Mouse (Mus musculus): ENCODE measurements around the gene Rhbdd3.

Rhbdd3 gene

GRCm38 (mm10) chr11:5129035-5129480, 30.3 kb downstream of the Rhbdd3 start:
- DNase-seq (ENCODE audit: low spot score in 2 of 2): no peak

DNA sequence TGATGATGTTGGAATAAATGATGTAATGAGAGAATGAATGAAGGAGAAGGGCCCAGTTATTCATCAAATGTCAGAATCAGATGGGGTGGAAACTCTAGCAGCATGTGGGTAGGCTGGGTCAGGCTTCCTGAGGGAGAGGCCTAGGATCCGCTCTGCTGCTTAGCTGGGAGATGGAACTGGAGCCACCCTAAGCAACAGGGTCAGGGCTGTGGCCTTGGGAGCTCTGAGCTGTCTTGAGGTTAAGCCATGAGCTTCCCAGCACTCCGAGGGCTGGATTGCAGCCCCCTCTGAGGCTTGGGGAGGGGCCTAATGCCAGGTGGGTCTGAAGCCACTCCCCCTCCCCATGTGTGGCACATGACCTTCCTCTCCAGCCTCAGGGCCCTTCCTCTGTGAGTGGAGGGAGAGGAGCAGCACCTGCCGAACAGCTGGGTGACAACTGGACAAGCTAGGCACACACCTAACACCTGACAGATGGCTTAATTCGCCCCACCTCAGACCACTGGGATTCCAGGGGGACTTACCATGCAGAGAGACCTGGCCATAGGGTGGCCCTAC, 31.5 kb downstream of the Rhbdd3 start:
- DNase-seq (ENCODE audit: low spot score in 2 of 2): no peak

- DNase-seq (ENCODE audit: low spot score in 2 of 2): no peak
Observed at GRCm38 (mm10) chr11:5132751-5133150, 34.0 kb downstream of the Rhbdd3 start.

DNA sequence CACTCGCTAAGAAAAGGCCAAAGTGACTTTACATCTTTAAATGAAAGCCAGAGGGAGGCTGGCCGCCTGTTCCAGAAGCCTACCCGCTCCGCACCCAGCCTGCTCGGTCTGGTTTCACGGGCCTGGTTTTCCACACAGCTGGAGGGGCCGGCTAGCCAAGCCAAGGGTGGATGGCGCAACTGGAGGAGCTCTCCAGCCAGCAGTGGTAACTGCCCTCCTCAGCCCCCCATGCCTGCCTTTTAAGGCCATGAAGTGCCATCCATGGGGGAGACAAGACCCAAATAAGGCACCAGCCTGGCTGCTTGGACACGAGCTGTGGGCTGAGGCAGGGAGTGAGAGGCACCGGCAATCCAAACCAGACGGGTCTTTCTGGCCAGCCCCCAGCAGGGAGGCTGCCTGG, 37.2 kb downstream of the Rhbdd3 start:
- DNase-seq (ENCODE audit: low spot score in 2 of 2): no peak

DNA sequence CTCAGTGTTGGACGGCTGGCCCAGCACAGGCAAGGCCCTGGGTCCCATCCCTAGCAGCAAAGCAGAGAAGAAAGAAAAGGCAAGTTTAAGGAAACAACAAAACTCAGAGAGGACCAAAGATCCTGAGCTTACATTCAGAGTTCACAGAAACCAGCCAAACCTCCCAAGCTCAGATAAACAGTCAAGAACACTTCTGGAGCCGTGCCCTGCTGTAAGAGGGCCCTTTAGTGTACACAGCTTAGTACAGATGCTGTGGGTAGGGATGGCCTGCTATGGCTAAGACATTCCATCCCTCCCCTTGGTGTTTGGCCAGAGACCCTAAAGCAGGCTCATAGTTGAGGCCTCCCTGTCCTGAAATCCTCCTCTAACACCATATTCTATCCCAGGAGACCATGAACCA, 39.9 kb downstream of the Rhbdd3 start:
- no peak for DNase-seq (ENCODE audit: low spot score in 2 of 2)

DNA sequence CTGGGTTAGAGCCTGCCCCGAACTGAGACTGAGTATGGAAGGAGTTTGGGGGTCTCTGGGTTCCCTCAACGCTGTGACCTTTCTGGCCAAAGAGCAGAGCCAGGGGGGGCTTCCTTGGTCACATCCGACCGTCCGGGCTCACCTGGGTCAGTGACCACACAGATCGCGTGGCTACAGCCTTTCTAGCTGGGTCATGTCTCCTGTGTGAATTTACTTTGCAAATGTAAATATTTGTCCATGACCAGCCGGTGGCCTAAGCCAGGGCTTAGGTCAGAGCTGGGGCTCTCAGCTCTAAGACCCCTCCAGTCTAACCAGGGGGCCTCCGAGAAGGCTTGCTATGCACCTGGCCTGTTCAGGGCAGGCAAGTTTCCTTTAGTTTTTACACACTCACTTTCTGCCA, 40.6 kb downstream of the Rhbdd3 start:
- DNase-seq (ENCODE audit: low spot score in 2 of 2): no peak

DNA sequence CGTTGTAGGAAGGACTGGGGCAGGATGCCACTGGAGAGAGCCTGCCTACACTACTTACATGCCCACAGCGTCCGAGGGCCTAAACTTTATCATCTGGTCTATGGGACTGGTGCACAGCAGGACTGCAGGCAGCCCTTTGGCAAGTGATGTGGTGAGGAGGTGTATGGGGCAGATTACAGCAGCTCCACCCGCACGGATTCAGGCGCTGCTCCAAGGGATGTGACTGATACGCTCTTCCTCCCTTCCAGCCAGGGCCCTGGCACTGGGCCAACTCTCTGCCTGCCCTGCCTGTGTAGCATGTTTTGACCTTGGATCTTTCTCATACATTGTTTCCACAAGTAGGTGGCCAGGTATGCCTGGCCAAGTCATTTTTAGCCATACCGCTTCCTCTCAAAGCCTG, 41.9 kb downstream of the Rhbdd3 start:
- DNase-seq (ENCODE audit: low spot score in 2 of 2): peak; percentile 19 to 23

GRCm38 (mm10) chr11:5141252-5141651, 42.5 kb downstream of the Rhbdd3 start:
- no peak for DNase-seq (ENCODE audit: low spot score in 2 of 2)

- DNase-seq (ENCODE audit: low spot score in 2 of 2): no peak
Observed at GRCm38 (mm10) chr11:5141965-5142364, 43.2 kb downstream of the Rhbdd3 start.

- DNase-seq (ENCODE audit: low spot score in 2 of 2): no peak
Observed at GRCm38 (mm10) chr11:5145600-5145999, 46.9 kb downstream of the Rhbdd3 start.

DNA sequence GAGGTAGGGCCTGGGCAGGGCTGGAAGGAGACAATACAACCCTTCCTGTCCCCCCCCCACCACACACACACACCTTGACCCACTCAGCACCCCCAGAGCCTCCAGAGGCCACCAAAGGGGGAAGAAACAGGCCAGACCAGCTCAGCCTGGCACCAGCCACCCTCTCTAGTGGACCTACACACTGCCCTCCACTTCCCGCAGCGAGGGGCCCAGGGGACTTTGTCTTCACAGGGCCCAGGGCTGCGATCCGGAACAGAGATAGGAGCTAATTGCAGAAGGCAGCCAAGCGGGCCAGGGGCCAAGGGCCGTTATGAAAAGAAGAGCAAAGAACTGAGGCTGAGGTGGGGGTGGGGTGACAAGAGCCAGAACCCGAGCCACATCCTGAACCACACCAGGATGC, 50.5 kb downstream of the Rhbdd3 start:
- DNase-seq (ENCODE audit: low spot score in 2 of 2): peak; percentile 36 to 43

DNA sequence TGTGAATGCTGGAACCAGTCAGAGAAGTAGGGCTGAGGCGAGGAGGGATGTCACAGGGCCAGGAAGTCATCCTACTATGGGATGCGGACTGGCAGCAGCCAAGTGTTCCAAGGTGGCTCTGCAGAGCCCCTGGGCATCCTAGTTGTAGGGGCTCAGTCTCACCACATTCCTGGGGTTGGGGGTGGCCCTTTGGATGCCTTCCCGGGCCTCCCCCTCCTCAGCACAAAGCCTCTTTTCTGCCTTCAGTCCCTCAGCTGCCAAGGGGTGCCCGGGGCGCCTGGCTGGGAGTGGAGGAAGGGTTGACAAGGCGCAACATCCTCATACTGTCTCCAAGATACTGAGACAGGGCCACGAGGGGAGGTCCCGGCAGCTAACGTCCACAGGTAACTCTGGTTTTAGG, 51.2 kb downstream of the Rhbdd3 start:
- no peak for DNase-seq (ENCODE audit: low spot score in 2 of 2)

DNA sequence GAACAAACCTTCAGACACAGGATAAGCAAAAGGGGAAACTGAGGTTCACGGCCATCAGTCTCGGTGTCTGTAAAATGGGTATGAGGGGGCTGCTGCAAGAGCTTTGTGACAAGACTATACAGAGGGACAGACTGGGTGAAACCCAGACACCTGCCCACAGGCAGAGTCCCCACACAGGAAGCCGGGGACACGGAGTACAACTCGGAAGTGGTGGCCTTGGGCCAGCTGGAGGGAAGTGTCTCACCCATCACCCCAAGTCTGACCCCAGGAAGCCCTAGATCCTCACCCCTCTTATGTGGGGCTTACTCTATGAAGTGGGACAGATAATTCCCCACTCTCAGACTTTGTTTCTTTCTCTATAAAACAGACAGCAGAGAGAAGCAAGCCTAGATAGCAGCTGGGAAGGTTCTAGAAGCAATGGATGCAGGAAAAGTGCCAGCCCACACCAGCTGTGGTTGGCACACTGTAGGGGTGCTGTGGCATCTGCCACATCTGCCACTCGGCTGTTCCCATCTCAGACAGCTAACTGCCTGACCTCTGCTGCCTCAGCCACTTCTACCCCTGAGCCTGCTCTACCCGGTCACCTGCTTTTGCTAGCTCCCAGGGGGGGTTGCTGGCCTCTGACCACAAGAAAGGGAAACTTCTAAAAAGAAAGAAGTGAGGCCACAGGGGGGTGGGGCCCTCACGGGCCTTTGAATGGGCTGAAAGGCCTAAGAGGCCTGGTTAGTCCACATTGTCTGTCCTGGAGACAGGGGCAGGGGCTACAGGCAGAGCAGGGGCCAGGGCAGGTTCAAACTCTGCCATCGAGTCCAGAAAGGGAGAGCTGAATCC, 51.9 kb downstream of the Rhbdd3 start:
- peak; percentile 74 to 78 for DNase-seq (ENCODE audit: low spot score in 2 of 2)

GRCm38 (mm10) chr11:5151247-5151630, 52.5 kb downstream of the Rhbdd3 start:
- DNase-seq (ENCODE audit: low spot score in 2 of 2): no peak

- DNase-seq (ENCODE audit: low spot score in 2 of 2): peak in 1 of 2 experiments; percentile 19
Observed at GRCm38 (mm10) chr11:5151680-5152337, 53.1 kb downstream of the Rhbdd3 start, which contains the start of gene Emid1. TSS of gene Emid1 (minus strand) at chr11:5152257.

DNA sequence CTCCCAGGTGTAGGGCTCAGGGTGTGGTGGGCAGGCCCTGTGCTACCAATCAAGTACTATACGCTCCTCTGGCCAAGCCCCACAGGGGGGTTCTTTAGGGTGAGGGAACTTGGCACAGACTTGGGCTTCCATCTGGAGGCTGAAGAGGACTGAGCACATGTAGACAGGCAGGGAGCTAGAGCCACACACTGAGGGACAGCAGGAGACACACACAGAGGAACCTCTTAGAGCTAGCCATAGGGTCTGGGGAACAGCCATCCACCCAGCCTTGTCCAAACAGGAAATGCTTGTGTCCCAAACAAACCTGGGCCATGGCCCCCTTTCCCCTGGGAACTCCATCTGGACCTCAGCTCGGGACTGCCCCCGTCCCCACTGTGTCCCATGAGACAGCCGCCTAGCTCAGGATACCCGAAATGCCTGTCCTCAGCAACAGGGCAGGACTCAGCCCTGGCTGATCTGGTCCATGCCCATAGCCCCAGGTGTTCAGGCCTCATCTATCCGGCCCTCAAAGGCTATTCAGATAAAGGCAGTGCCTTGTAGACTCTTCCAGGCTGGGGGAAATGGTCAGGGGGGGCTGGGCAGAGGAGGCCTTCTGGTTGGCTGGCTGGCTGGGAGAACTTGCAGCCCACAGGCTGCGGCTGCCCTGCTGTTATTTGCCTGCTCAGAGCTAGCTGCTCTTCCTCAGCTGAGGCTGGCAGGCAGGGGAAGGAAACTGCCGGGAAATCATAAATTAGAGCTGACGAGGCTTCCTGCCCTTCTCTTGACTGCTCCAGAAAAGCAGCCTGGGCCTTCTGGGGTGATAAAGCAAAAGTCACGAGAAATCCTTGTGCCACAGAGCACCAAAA, 56.5 kb downstream of the Rhbdd3 start:
- no peak for DNase-seq (ENCODE audit: low spot score in 2 of 2)
